Mouse (Mus musculus) duodenum, adult 2 months (tissue): ENCODE measurements around the gene Gm9821. TPM values are rescaled to one million over a fixed set of nuclear protein-coding genes. Genes with fewer than 3 reads are reported as not detected.

Source experiments
- polyA plus RNA-seq: library from polyadenylated mRNA; depleted of rRNA; stranded (reverse); fragments of >200 nt; gene quantifications from 2 replicates; pipeline ENCODE4 v1.2.3, GENCODE M21; 2012; ENCODE audit warnings: low replicate concordance; rRNA removed

Gm9821 gene
- not detected in 2 replicates for polyA plus RNA-seq

GRCm38 (mm10) chr2:91945483-91945882 is at the start of gene Gm9821:
Gm9821 (plus strand) TSS chr2:91945703.

GRCm38 (mm10) chr2:91926949-91927348 is 18.6 kb upstream of the Gm9821 start, which contains the start of gene Chrm4:
Chrm4 (plus strand) TSS chr2:91927249.

GRCm38 (mm10) chr2:91932160-91932711 is 13.3 kb upstream of the Gm9821 start, which contains the start of gene Mdk:
Mdk (minus strand) TSS chr2:91932297.

GRCm38 (mm10) chr2:91975581-91976541 is 30.4 kb downstream of the Gm9821 start, which contains the start of gene Dgkz:
Dgkz (minus strand) TSS chr2:91975864.

Other genes with a start within 250 kb of the Gm9821 start
- gene Atg13, start 235.1 kb upstream of the Gm9821 start, polyA plus RNA-seq: 18.4 and 20.0 TPM in 2 replicates
- gene Harbi1, start 234.9 kb upstream of the Gm9821 start, polyA plus RNA-seq: 1.4 and 1.5 TPM in 2 replicates
- gene Ambra1, start 215.6 kb upstream of the Gm9821 start, polyA plus RNA-seq: 16.0 and 16.9 TPM in 2 replicates
- gene Chrm4, start 18.5 kb upstream of the Gm9821 start, polyA plus RNA-seq: 1.8 and 1.9 TPM in 2 replicates
- gene Mdk, start 13.4 kb upstream of the Gm9821 start, polyA plus RNA-seq: 2.8 and 3.1 TPM in 2 replicates
- 205 and 224 TPM in 2 replicates for gene Dgkz, start 30.2 kb downstream of the Gm9821 start, polyA plus RNA-seq
- gene Creb3l1, start 78.8 kb downstream of the Gm9821 start, polyA plus RNA-seq: 17.4 and 51.5 TPM in 2 replicates
- 6.8 and 11.4 TPM in 2 replicates for gene Phf21a, start 147.4 kb downstream of the Gm9821 start, polyA plus RNA-seq